Mouse (Mus musculus) adrenal gland, postnatal 4 days (tissue): Measurements from ENCODE around the gene Crtc3. TPM values are rescaled to one million over a fixed set of nuclear protein-coding genes. Genes with fewer than 3 reads are reported as not detected.

Source experiments
- DNase-seq, 2 experiments: peaks; one replicate each; pipeline ENCODE4 v3.0.0; 2021 to 2022; ENCODE audit warnings: low spot score in 2 of 2, mixed read lengths in 2 of 2
- long read RNA-seq, 2 experiments: library from polyadenylated mRNA; stranded (forward); transcript quantifications; one replicate each; pipeline ENCODE4 v2.0.0; 2021
- total RNA-seq, 2 experiments: library from RNA; stranded (reverse); gene quantifications; 2 replicates each; pipeline ENCODE4 v1.2.3; 2021

Gene Crtc3
- 10 to 100 TPM; 36.4 to 39.8 TPM for total RNA-seq
- long read RNA-seq, experiment 1, partial matches to known transcripts: 0 of 5 reads
- long read RNA-seq, experiment 1, other reads (novel, unspliced or antisense): 5 of 5 reads
- long read RNA-seq, experiment 2, full-length matches to known transcripts: 2 of 21 reads
- long read RNA-seq, experiment 2, partial matches to known transcripts: 8 of 21 reads
- long read RNA-seq, experiment 2, other reads (novel, unspliced or antisense): 11 of 21 reads

DNA sequence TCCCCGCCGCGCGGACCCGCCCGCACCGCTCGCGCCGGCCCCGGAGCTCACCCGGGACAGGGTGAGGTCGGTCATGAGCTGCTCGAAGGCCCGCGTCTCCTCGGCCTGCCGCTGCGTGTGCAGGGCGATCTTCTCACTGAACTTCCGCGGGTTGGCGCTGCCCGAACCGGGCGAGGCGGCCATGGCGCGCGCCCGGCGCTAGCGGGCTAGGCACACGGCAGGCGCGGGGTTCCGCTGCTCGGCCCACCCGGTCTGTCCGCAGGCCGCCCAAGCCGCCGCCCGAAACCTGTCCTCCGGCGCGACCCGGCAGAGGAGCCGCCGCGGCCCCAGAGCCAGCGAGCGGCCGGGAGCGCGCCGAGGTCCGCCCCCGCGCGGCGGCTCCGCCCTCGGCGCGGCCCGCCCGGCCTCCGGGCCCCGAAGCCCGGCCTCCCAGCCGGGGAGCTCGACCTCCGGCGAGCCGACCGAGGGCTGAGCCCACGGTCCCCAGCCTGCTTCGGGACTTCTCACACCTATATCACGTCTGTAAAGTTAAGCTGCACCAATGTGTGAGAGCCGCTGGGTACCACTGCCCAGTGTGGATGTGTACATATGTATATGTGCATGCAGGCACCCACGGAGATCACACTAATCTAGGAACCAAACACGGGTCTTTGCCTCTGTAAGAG is at the start of gene Crtc3:
Gene Crtc3, minus strand, starts transcription at position 322 of the 665 bp plus-strand sequence.
- DNase-seq: peak; percentile 44 to 53

DNA sequence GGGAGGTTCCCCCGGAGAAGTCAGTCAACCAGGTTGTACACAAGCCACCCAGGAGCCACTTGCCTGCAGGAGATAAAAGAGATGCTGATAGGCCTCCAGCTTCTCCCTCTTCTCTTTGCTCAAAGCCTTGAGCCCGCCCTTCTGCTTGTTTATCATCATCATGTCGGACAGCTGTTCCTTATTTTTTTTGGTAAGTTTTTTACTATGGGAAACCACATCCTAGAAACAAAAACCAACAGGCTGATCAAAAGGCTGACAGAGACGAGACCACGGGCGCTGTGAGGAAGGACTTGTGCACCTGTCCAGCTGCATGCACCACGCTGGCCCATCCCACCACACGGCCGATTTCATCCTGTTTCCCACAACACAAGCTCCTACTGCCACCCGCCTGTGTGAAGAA is 47.5 kb upstream of the Crtc3 start:
- DNase-seq: no peak

DNA sequence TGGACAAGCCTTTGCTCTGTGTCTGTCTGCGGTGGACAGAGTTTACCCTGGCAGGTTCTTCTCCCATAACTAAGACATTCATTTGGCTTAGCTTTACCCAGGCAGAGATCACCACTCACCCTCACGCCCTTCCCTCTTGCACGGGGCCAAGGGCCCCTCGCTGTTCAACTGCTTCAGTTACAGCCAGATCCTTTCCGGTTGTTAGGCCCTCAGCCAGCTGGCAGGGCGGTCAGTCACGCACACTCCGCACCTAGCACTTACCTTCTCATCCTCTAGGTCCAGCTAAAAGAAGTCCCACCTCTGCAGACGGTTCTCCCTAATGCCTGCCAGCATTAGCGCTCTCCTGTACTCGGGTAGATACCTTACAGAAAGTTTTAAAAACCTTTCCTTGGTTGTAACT is 44.3 kb upstream of the Crtc3 start:
- DNase-seq: no peak

DNA sequence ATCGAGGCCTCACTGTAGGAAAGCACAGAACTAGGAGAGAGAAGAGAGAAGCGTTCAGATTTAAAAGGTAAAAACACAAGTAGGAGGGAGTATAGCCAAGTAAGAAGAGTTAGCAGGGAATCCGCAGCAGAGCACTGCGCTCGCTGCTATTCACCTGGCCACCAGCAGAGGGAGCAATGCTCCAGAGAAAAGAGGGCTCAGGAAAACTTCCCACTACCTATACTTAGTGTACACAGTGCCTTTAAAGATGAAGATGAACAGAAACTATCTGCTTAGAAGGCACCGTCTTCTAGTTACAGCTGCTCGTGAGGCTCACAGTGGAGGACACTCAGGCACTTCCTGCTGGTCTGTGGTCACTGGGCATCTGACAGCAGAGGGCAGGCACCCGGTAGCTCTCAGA is 41.0 kb upstream of the Crtc3 start:
- DNase-seq: peak; percentile 37 to 46

DNA sequence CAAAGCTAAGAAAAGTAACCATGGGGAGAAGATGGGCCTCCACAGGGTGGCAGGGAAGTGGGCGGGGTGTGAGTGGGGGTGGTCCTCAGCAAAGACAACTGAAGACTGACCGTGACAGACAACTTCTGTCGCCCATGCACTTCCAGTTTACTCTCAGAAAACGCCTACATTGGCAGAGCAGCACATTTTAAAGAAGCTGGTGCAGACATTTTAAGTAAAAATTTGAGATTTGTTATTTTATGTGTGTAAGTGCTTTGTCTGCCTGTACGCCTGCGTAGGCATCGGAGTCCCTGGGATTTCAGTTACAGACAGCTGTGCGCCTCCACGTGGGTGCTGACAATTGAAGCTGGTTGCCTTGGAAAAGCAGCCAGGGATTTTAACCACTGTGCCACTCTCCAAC is 32.4 kb upstream of the Crtc3 start:
- no peak for DNase-seq

DNA sequence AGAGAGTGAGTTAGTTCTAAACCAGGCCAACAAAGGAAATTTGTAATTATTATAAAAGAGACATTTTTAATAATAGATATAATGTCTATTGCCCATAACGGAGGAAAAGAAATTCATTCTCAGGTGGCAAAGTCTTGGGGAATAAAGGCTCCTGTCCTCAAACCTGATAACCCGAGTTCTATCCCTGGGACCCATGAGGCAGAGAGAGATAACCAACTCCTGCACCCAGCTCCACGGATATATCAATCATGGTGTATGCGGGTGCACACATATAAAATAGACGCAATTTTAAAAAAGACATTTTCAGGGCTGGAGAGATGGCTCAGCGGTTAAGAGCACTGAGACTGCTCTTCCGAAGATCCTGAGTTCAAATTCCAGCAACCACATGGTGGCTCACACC is 30.9 kb upstream of the Crtc3 start:
- DNase-seq: no peak

DNA sequence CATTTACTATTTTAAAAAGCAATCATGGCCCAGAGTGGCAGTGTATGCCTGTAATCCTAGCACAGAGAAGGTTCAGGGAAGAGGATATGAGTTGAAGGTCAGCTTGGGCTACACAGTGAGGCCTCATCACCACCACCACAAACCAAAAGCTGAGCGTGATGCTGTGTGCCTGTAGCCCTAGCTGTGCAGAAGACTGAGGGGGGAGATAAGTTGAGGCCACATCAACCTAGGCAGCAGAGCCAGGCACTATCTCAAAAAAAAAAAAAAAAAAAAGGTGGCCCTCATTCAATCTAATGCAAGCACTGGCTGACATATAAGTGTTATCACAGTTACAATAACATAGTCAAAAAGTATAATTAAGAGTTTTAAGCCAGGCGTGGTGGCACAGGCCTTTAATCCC is 30.4 kb upstream of the Crtc3 start:
- no peak for DNase-seq

DNA sequence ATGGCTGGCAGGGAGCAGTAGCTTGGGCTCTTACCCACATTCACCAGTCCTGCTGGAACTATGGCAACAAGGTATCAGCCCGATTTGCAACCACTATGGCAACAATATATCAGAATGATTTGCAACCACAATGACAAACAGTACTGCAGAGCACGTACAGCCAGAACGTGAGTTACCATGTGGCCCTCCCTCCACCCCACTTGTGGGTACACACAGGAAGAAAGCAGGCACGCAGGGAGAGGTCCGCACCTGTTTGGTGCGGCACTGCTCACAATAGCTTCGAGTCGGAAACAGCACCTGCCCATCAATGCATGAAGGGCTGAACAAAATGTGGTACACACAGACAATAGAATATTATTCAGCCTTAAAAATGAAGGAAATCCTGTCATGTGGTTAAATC is 29.8 kb upstream of the Crtc3 start:
- DNase-seq: no peak

DNA sequence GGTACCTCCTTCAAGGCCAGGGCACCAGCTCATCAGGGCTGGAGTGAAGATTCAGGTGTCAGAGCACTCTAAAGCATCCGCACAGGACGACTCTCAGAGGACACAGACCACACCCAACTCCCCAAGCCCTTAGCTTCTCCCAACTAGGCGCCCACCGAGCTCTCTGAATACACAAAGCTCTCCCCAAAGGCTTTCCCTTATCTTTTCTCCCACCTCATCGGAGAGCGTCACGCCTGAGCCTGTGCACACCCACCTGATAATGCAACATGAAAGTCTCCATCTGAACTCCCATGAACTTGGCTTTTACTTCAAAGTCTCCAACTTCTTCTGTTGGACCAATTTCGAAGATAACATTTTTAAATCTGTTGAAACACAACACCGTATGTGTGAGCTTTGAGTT is 28.1 kb upstream of the Crtc3 start:
- no peak for DNase-seq

DNA sequence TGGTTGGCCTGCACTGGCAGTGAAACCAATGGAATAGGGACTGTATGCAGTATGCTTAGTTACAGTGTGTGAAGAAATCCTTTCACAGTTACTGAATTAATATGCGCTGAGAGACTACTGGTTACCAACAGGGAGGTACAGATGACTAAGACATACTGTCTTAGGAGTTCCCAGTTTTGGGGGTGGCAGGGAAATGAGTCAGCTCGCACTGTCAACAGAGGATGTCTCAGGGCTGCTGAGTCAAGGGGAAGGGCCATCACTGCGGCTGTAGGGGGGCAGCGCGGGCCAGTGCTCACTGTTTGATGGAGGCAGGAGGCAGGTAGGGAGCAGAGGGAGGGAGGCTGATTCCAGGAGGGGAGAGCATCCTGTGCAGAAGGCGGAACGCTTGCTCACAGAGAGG is 26.6 kb upstream of the Crtc3 start:
- no peak for DNase-seq

DNA sequence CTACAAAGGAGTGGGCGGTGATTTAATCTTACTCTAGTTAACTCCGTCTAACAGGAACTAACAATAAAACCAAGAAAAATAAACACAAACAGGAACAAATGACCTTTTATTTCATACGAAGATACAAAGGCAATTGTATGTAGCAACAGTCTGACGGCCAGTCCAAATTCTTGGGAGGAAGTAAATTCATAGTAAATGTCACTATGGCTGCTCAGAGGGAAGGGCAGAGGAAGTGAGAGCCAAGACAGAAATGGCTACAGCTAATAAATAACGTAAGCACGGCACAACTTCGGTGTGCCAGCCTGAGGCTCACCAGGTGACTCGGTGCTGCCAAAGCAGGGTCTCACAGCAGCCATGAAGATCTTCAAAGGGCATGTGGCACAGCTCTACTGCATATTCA is 22.8 kb upstream of the Crtc3 start:
- DNase-seq: no peak

DNA sequence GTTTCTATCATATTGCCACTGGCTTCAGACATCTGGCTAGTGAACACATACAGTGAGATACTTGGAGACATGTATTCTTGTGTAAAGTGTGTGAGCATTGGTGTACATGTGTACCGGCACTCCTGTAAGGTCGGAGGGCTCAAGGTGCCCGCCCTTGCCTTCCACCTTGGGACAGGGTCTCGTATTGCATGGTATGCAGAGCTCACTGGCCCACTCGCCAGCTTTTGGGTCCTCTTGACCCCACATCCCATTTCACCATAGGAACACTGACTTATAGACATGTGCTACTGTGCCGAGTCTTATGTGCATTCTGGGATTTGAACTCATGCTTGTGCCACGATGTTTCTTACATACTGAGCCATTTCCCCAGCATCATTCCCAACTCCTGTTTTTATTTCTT is 21.7 kb upstream of the Crtc3 start:
- no peak for DNase-seq

DNA sequence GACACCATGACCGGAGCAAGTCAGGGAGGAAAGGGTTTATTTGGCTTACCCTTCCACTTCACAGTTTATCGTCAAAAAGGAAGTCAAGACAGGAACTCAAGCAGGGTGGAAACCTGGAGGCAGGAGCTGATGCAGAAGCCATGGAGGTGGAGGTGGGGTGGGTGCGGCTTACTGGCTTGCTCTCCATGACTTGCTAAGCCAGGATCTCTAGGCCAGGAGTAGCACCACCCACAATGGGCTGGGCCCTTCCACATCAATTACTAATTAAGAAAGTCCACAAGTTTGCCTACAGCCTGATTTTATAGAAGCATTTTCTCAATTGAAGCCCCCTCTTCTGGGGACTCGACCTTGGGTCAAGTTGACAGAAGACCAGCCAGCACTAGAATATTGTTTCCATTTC is 15.4 kb upstream of the Crtc3 start:
- no peak for DNase-seq

DNA sequence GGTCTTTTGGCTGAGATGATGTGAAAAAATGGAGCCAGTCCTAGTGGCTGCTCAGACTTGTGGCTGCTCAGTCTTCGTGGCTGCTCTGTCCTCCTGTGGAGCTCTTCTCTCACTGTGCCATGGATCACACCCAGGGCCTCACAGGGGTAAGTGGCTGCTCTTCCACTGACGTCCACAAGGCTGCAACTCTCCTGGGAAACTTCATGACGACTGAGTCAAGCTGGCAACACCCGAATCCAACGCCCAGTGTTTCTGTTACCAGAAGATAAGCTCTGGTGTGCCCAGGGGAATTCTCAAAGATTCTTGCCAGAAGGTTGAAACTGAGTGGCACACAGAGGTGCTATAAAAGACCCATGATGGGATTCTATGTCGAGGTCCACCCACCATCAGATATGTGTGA is 13.8 kb upstream of the Crtc3 start:
- no peak for DNase-seq

DNA sequence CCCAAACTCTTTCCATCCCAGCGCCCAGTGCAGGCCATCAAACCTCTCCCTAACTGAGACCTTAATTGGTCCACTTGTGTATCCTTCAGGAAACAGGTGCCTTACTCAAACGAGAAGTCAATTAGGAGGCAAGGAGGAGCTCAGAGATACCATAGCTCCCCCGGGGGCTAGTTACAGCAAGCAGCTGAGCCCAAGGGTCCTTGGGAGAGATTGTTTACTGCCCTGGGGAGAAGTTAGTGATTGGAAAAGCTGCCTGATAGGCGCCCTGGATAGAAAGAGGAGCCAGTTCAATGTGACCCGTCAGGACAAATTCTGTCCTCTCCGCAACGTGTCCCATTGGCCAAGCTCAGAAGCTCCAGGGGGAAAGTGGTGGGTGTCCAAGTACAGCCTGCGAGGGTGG is 11.0 kb upstream of the Crtc3 start:
- no peak for DNase-seq

DNA sequence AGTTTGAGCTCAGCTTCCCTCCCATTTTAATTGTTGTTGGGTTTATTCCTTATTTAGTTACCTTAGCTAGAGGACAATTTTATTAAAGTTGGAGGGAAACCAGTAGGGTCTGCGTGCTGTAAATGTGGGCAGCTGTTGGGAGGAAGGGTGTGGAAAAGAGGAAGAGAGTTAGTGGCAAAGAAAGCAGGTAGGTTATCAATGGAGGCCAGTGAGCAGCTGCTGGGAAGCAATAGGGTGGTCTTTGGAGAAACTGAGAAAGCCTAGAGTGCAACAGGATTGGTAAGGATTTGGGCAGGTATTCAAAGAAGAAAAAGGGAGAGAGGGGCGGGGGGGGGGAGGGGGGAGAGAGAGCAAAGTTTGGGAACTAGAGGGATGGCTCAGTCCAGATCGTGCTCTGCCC is 10.3 kb upstream of the Crtc3 start:
- no peak for DNase-seq

DNA sequence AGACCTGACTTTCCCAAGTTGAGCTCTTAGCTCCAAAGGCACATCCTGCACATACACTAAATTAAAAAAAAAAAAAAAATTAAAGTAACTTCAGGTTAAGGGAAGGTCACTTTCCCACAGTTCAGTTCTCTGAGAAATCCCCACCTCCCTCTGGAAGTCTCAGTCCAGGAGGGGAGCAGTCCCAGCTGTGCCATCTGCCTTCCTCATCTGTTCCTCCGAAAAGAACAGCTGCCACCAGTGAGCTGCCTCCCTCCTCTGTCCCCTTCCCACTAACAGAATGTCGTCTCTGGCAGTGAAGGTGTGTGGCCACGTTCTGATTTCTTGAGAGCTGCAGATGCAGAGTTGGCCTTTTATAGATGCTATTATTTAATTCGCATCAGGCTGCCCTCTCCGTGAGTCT is 9.2 kb upstream of the Crtc3 start:
- DNase-seq: no peak

DNA sequence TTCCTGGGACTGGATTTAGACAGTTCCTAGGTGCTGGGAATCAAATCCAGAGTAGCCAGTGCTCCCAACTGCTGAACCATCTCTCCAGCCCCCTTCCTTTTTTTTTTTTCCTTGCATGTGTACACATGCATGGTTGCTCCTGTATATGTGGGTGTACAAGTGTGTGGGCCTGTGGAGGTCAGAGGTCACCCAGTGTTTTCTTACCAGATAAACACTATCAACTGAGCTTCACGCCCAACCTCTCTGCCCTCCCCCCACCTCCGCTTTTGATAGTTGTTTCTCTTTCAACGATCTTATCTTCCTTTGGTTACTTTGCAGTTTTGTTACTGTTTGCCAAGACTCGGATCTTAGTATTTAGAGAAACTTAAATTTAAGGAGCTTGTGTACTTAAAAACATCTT is 8.2 kb upstream of the Crtc3 start:
- DNase-seq: no peak

DNA sequence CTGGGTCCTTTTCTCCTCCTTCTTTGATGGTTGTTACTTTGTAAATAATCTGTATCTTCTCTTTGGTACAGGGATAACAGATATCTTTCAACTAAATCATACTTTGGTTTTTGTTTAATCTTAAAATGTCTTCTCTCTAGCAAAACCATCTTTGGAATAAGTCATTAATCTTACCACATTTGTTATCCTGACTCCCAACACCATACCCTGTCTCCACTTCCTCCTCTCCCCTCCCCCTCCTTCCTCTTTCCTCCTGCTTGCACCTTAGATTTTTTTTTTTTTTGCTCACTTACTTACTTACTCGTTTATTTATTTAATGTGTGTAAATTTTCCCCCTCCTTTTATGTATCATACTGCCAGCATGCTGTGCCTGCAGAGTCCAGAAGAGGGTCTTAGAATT is 7.7 kb upstream of the Crtc3 start:
- no peak for DNase-seq

DNA sequence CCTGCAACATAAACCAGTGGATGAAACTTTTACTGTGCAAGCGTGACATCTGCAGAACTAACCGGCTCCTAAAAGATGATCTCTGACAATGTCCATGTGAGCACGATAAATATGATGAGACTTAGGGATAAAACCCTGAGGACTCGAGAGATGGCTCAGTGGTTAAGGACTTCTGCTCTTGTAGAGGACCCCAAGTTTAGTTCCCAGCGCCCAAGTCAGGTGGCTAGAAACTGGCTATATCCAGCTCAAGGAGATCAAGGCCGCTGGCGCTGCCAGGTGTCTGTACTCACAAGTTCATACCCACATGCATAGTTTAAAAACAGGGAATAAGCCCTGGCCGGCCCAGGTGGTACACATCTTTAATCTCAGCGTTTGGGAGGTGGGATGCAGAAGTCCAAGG is 3.8 kb upstream of the Crtc3 start:
- no peak for DNase-seq

DNA sequence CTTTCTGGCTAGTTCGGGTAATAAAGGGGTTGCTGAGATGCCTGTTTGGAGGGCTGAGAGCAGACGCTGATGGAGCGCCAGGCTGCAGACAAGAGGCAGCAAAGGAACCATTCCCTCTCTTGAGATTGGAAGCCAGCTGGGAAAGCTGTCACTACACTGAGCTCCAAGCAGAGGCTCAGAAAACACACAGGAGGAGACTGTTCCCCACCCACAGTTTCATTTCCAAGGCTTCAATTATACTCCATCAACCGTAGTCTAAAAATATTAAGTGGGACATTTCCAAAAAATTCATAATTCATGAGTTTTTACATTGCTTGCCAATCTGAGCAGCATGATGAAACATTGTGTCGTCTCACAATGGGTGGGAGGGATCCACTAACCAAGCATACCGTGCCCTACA is 2.5 kb upstream of the Crtc3 start:
- no peak for DNase-seq

DNA sequence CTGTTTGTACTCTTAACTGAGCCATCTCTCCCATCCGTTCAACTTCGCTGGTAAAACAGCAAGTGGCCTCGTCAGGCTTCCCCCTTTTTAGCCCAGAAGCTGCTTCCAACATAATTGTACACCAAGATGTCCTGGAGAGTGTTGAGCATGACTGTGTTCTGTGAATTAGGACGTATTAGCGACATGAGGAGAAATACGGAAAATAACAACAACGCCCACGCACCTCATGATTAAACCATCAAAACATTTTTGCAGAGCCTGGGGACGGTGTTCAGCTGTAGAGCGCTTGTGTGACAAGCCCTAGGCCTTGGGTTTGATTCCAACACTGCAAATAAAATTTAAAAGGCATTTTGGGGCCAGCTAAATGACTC is 529 bp upstream of the Crtc3 start:
- DNase-seq: no peak

DNA sequence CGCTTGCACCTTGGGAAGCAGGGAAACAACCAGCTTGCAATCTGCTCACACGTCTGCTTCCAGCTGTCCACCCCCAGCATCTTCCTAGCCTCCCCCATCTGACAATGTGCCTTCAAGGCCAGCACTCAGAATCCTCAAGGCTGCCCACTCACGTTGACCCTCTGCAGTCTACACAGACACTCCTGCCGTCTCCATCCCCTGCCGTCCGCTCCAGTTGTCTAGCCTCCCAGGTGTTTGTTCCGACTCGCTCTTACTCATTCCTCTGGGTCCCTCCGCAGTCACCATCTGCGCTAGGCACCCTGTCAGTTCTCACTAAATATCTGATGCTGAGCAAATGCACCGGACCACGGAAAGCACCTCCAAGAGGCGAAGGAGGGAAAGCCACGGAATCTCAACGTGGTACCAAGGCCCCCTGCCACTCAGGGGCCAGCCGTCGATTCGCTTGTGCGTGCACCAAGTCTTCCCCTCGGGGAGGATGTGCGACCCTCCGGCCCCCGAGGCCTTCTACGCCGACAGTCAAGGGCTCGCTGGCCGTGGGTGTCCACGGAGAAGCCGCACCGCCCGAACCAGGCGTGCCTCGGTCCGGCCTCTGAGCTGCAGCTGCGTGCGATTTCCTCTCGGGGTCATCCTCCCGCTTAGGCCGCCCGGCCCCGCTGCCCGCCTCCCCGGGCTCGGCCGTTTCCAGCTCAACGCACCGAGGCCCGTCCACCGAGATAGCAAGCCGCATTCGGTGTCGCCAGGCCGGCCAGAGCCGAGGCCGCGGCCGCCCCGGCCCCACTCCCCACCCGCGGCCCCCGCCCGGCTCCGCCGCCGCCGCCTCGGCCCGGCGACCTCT is 739 bp downstream of the Crtc3 start:
- peak; percentile 47 to 56 for DNase-seq
